Mouse (Mus musculus): ENCODE measurements at regions not wholly inside any gene's neighbourhood (a gene's known extent, or its start where the extent isn't known, plus 50 kb on each side); places are given as distances from the start of the nearest gene placed in this dataset.

- TF ChIP-seq CTCF (IDR thresholded peaks at IDR 0.05; ENCODE audit: low read depth, low read length) (no peak), EP300 (IDR thresholded peaks at IDR 0.05; ENCODE audit: insufficient read depth, low read depth, low read length) (no peak), POLR2A (IDR thresholded peaks at IDR 0.05; ENCODE audit: insufficient read depth, low read length) (no peak)
Observed at GRCm38 (mm10) chr14:71334022-71334421, 734.4 kb upstream of the Fam160b2 start.

All from ES-Bruce4 (cell line).